Mouse (Mus musculus) cerebellum, adult 11 months (tissue): ENCODE measurements at regions not wholly inside any gene's neighbourhood (a gene's known extent, or its start where the extent isn't known, plus 50 kb on each side); places are given as distances from the start of the nearest gene placed in this dataset.

Experiments
- DNase-seq: peaks from one replicate; pipeline ENCODE4 v3.0.0; 2022

GRCm38 (mm10) chr1:78050231-78050630 lies 146.7 kb downstream of the Pax3 start:
- no peak for DNase-seq

DNA sequence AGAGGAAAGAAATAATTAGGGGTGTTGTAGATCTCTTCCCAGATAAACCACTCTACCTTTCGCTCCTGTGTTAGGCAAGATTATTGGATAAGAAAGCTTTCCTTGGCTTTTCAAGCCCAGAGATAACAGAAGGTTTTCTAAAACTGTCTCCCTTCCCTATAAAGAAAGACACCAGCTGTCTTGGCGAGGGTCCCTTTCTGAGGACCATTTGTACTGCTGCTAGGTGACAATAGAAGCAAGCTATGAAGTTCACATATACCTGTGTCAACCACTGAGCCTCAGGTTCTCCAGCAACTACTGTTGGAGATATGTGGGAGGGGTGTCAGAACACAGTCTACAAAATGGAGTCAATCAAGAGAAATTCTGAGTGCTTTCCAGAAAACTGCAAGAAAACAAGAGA lies 164.6 kb downstream of the Pax3 start:
- no peak for DNase-seq

DNA sequence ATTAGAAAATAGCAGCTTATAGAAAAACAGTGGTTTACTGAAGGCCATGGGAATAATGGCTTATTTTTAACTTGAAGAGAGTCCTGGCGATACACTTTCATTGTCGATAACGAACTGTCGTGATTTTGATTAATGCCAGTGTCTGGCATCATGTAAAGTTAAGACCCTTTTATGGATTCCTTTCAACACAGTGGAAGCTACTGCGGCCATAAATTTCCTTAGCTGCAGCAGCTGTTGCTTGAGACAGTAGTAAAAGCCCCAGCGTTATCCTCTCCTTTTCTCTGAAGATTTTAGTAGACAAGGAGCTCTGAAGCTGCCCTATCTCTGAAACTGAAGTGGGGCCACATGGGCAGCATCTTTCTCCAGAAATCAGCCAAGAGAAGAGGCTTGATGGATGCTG lies 175.2 kb downstream of the Pax3 start:
- no peak for DNase-seq

GRCm38 (mm10) chr1:78021014-78021413 lies 175.9 kb downstream of the Pax3 start:
- no peak for DNase-seq

DNA sequence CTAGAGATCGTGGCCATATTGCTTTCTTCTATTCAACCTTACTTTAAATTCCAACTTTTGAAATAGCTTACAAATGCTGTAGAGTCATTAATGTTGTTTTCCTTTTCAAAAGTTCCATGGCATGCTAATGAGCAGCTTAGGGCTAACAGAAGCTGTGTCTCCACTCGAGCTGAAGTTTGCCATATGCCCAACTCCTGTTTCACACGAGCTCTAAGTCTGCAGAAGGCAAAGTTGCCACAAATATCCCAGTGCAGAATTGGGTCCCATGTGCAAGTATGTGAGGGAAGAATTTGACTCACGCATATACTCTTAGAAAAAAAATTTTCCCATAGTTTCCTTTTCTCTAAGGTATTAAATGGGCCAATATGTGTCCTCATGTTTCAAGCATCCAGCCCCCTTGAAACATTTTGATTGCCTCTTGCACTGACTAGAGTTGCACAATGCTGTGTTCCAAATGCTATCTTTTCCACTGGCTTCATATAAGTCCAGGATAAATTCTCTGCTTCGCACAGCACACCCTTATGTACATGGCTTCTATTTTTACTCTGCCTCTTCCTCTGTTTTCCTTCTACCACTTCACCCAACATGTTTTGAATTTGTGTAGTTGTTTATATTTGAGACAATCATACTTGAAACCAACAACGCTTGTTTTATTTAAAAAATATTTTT lies 178.9 kb downstream of the Pax3 start:
- no peak for DNase-seq

DNA sequence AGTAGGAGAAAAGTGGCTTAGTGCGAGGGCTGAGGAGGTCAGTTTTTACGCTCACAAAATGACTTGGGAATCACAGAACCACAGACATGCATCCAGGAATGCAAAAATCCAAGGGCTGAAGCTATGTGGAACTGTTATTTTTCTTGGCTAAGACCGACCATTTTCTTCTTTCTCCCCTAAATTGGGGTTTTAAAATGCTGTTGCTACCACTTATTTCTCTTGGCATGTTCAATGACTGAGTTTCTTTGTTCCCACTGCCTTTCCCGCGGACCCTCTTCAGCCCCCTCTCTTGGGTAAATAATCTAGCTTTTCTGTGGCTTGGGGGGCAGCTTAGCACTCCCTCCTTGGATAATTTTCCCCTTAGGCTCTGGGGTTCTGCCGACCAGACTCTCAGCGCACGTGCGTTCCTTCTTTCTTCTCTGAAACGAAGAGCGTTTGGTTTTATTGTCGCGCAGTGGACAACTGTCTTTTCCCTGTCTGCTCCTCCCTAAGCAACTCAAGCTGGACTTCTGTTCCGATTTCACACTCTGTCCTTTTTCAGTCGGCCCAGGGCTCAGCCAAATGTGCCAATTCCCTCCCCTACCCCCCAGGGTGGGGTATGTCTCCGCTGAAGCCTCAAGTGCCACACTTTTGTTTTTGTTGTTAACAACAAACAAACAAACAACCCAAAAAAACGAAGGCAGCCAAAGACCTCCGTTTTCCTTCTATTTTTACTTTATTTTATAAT lies 180.2 kb downstream of the Pax3 start:
- DNase-seq, result no peak

GRCm38 (mm10) chr1:78015999-78016398 lies 180.9 kb downstream of the Pax3 start:
- no peak for DNase-seq

DNA sequence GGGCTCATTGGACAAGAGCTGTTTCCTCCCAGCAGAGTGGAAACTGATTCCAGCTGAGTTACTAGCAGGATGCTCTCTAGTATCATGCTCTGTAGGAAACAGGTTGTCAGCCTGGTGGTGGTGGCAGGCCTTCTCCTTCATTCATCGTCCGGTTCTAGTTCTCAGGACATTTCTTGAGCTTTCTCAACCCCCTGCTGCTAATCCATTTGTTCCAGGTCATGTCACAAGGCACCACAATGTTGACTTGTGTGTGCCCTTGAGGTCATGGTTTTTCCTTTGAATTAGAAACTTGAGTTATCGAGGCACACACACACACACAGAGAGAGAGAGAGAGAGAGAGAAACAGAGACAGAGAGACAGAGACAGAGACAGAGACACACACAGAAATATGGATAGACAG lies 183.5 kb downstream of the Pax3 start:
- DNase-seq, result no peak

- peak; percentile 1 for DNase-seq
These were observed 188.0 kb downstream of the Pax3 start for GRCm38 (mm10) chr1:78008811-78009410.

- DNase-seq, result no peak
These were observed 192.6 kb downstream of the Pax3 start for GRCm38 (mm10) chr1:78004376-78004775.

DNA sequence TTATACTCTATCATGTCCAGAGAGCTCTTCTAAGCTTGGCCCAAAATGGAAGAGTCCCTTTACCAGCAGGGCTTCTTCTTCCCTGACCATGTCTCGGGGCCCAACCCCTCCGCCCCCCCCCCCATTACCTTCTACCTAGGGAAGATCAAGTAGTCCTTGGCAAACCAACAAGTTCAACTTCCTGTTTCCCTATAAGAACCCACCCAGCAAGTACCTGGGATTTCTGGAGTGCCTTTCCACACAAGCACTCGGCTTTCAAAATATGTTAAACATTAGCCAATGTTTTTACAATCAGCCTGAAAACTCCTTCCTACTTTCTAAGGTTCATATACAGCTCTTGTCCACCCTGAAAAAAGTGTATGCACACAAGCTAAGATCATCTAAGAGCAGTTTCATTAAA lies 198.2 kb downstream of the Pax3 start:
- DNase-seq, result no peak

DNA sequence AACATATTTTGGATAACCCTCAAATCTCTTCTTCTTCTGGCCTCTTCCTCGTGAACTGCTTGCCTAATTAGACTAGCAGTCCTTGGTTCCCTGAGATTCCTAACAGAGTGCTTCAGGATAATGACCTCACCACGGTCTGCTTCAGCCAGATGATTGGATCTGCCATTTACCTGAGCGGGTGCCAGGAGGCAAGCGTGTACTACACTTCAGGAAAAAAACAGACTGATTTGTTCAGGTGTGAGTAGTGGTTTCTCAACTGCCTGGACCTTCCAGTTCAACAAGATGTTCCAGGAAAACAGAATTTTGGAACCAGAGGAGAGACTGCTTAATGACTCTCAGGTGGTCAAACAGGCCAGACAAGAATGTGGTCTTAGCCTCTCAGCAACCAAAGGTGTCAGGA lies 215.4 kb downstream of the Pax3 start:
- no peak for DNase-seq

DNA sequence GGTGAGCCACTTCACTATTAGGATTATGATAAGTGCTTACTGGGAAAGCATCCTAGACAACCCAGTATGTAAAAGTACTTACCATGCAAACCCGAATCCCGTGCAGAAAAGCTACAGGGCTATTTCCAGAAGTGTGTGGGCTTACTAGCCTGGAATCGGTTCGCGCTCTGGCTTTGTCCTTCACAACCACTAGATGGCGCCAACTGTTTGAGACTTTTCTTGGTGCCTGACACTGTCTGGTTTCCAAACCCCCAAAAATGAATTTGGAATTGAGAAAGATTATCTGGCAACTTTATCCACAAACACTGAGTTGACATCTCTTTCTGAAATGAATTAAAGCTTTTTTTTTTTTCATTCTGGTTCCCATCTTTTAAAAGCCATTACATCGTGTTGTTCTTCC lies 218.2 kb downstream of the Pax3 start:
- peak; percentile 47 for DNase-seq

DNA sequence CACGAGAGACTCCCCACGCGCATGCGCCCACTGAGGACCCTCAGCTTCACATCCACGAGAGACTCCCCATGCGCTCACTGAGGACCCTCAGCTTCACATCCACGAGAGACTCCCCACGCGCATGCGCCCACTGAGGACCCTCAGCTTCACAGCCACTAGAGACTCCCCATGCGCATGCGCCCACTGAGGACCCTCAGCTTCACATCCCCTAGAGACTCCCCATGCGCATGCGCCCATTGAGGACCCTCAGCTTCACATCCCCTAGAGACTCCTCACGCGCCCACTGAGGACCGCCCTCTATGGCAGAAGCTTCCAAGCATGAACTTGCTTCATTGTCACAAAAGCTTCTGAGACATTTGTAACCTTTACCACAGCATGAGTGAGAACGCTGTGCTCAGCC lies 221.0 kb downstream of the Pax3 start:
- DNase-seq, result no peak

DNA sequence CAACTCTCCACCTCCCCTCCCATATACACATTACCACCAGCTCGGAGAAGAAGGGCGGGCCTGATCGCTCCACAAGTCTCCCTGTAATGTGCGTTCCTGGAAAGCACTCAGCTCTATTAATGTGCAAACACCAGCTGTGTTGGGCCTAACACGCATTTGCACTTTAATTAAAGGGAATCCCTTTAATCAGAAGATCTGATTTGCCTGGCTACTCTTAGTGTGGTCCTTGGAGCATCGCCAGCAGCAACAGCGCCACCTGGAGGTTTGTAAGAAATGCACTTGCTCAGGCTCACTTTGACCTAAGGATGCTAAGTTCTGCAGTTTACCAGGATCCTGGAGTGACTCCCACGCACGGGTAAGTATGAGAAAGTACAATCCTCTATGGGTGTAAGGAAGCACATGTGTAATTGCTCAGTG lies 224.6 kb downstream of the Pax3 start:
- peak; percentile 15 for DNase-seq

DNA sequence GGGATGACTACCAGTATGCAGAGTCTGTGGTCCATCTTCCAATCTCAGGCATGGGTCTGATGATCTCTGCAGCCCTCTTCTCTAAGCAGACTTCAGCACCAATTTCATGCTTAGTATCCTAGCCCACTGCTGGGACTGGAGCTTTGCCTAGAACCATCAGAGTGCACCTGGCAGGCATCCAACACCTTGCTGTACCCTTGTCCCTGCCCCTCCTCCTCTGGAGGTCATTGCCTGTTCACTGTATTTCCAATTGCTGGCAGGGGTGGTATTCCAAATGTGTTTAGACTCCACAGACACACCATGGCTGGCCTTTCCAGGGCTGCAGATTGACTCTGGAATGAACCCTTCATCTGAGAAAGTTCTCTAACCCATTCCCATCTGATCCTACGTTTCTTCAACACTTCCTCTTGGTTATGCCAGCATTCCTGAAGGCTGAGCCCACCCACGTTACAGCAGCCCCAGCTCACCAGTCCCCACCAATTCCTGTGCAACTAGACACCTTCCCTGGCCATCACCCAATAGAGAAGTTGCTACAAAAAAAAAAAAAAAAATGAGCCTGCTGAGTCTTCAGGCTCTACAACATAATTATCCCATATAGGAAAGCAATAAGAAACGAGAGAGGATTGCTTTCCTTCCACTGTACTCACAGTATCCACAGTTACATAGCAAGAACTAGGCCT lies 232.1 kb downstream of the Pax3 start:
- no peak for DNase-seq

GRCm38 (mm10) chr1:77959309-77959708 lies 237.6 kb downstream of the Pax3 start:
- DNase-seq, result no peak

DNA sequence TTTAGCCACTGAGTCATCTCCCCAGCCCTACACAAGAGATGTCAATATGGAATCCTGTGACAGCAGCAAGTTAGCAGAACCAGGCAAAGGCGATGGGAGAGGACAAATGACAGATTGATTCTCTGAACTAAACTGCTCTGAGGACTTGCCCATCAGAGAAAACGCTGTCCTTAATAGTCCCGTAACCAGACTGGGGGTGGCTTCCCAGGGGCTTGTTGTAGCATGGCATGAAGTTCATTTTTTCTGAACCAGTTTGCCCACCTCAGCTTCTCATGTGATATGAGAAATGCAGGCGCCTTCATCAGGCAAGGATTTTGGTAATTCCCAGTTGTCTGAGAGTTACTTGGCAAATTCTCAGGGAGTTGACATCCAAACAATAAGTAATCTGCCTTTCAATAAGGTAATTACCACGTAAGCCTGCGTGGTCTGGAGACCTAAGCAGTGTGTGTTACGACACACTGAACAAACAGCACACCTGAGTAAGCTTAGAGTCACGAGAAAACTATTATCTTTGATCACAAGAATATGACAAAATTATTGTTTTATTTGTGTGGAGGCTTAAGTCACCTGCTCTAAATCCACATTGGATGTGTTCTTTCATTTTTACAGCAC lies 239.7 kb downstream of the Pax3 start:
- no peak for DNase-seq

GRCm38 (mm10) chr1:77947894-77948293 lies 249.0 kb downstream of the Pax3 start:
- DNase-seq, result no peak

DNA sequence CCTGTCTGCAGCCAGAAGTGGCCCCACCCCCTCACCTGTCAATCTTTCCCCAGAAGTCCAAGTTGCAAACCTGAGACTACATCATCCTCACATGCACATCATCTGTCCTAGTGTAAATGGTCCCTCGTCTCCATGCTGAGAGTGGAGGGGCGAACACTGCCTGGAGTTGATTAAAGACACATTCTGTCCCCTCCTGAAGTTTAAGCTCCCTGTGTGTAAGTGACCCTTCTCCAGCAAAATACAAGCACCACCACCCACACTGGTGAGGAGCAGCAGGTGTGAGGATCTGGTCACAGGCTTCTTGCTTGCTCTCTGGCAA lies 252.6 kb downstream of the Pax3 start:
- DNase-seq, result no peak

DNA sequence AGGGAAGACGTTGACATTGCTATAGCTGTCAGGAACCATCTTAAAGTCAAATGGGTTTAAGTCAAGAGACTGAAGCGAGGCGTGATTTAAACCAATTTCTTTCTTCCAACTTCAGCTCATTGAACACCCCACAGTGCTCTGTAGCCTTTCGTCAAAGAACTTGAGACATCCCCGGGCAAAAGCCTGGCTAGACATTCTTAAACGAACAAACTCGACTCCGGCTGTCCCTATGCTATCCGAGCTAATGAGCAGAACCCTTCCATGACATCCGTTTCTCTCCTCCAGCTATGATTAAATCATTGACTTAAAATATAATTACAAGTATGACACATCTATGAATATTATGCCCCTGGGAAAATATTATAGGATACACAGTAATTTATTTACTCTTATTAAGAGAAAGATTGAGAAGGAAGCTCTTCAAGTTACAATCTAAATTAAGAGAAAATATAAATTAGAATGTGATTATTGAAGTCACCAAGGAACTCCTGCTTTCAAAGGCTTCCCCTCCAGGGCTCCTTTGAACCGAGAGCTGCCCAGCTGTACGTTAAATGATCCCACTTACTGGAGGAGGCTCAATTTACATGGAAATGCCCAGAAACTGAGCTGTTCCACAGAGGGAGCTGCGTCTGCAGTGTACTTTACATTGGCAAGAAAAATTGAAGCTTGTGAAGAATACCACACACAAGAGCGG lies 253.2 kb downstream of the Pax3 start:
- no peak for DNase-seq

- no peak for DNase-seq
These were observed 253.8 kb downstream of the Pax3 start for GRCm38 (mm10) chr1:77943101-77943500.
